Comparison of ENCODE assay signal across 18 mouse cellular contexts in genomic region chr6:108685758-108686355, GRCm38 (mm10).
"Had no signal": no experiment of that assay in that cellular context is flagged by ENCODE, and none has a peak within 500 bp of the region (broad histone marks: within the 10 kb centered on the region; RNA-seq: fewer than 3 reads in every experiment).

No protein-coding gene starts in this region.

- H3K9ac ChIP-seq: lung, embryonic 14.5 days; midbrain, embryonic 12.5 days; neural tube, embryonic 13.5 days; neural tube, embryonic 15.5 days had no signal

- H3K36me3 ChIP-seq: midbrain, embryonic 10.5 days; midbrain, embryonic 12.5 days; neural tube, embryonic 13.5 days; neural tube, embryonic 15.5 days had no signal

- H3K27ac ChIP-seq: midbrain, embryonic 10.5 days; midbrain, embryonic 12.5 days; neural tube, embryonic 13.5 days; neural tube, embryonic 15.5 days had no signal

- H3K27me3 ChIP-seq: midbrain, embryonic 12.5 days; neural tube, embryonic 13.5 days; neural tube, embryonic 15.5 days had no signal

- H3K4me3 ChIP-seq: midbrain, embryonic 10.5 days; midbrain, embryonic 12.5 days; myocyte; neural tube, embryonic 13.5 days; neural tube, embryonic 15.5 days had no signal

- DNase-seq: lung, embryonic 14.5 days; lung, postnatal 10 days; lung, postnatal 4 days; midbrain, embryonic 14.5 days; retina, postnatal 1 day; right cerebral cortex, adult 18-20 months; right cerebral cortex, postnatal 25 days; right cerebral cortex, postnatal 4 days; spleen, adult 18-20 months; thymus, adult 18-20 months; thymus, postnatal 14 days; thymus, postnatal 36 days had no signal

- H3K4me1 ChIP-seq: midbrain, embryonic 12.5 days; neural tube, embryonic 13.5 days; neural tube, embryonic 15.5 days had no signal

- H3K9me3 ChIP-seq: midbrain, embryonic 10.5 days; midbrain, embryonic 12.5 days; neural tube, embryonic 13.5 days; neural tube, embryonic 15.5 days had no signal

- ATAC-seq: midbrain, embryonic 16.5 days had no signal

- H3K4me2 ChIP-seq: lung, embryonic 14.5 days; midbrain, embryonic 12.5 days; neural tube, embryonic 13.5 days; neural tube, embryonic 15.5 days had no signal
